Mouse (Mus musculus) small intestine, adult 2 months (tissue): ENCODE measurements at regions not wholly inside any gene's neighbourhood (a gene's known extent, or its start where the extent isn't known, plus 50 kb on each side); places are given as distances from the start of the nearest gene placed in this dataset.

Source experiments
- CTCF ChIP-seq: fragments of 200-500 bp; IDR thresholded peaks from 2 replicates; pipeline ENCODE4 v1.5.1; 2012; ENCODE audit warnings: low read depth, mild to moderate bottlenecking, control low read depth, inconsistent platforms, low read length, moderate library complexity, mixed read lengths; ENCODE audit not compliant: insufficient replicate concordance, insufficient read length; ENCODE audit errors: extremely low read depth
- POLR2A ChIP-seq: fragments of 200-500 bp; IDR thresholded peaks from 2 replicates; pipeline ENCODE4 v1.6.1; 2012; ENCODE audit warnings: low read depth, mild to moderate bottlenecking, control low read depth, inconsistent platforms, low read length, moderate library complexity

GRCm38 (mm10) chr14:76742297-76742696 lies 185.6 kb upstream of the Serp2 start:
- TF ChIP-seq POLR2A = no peak
- no peak for TF ChIP-seq CTCF
